Mouse (Mus musculus) myocyte (in vitro differentiated cells): ENCODE results near the gene Actr5. TPM values are rescaled to one million over a fixed set of nuclear protein-coding genes. Genes with fewer than 3 reads are reported as not detected.

Experiments
- H3K27me3 ChIP-seq: one replicate; pipeline ENCODE4 v1.6.1; 2011; ENCODE audit not compliant: control insufficient read depth, insufficient read depth, insufficient read length
- H3K36me3 ChIP-seq: one replicate; pipeline ENCODE4 v1.6.1; 2011; ENCODE audit not compliant: control insufficient read depth, insufficient read depth
- H3K4me2 ChIP-seq: one replicate; pipeline ENCODE4 v1.6.1; 2011; ENCODE audit warnings: low read depth, control low read depth
- H3K4me3 ChIP-seq: one replicate; pipeline ENCODE4 v1.5.1; 2011; ENCODE audit warnings: mild to moderate bottlenecking, control low read depth, moderate library complexity
- H3K79me2 ChIP-seq: one replicate; pipeline ENCODE4 v1.6.1; 2011; ENCODE audit not compliant: control insufficient read depth, insufficient read depth
- H3ac ChIP-seq: one replicate; pipeline ENCODE4 v1.6.1; 2011; ENCODE audit not compliant: control insufficient read depth, insufficient read length
- CEBPB ChIP-seq: IDR thresholded peaks from 2 replicates; pipeline ENCODE4 v1.6.1; 2011; ENCODE audit warnings: mild to moderate bottlenecking, moderate library complexity; ENCODE audit not compliant: poor library complexity, insufficient read depth, severe bottlenecking
- E2F4 ChIP-seq: IDR thresholded peaks from one replicate; pipeline ENCODE4 v1.6.1; 2011; ENCODE audit warnings: mild to moderate bottlenecking, control low read depth, moderate library complexity; ENCODE audit not compliant: insufficient read depth
- MAX ChIP-seq: IDR thresholded peaks from one replicate; pipeline ENCODE4 v1.6.1; 2011; ENCODE audit warnings: low read depth, mild to moderate bottlenecking, control low read depth
- MYOD1 ChIP-seq, 3 experiments: IDR thresholded peaks; one replicate each; pipeline ENCODE4 v1.6.1; 2011; ENCODE audit warnings: control low read depth in 2 of 3, low read depth in 2 of 3, mild to moderate bottlenecking in 2 of 3, moderate library complexity in 1 of 3; ENCODE audit not compliant: insufficient read length in 2 of 3, control insufficient read depth in 1 of 3
- MYOG ChIP-seq, 3 experiments: IDR thresholded peaks; one replicate each; pipeline ENCODE4 v1.6.1; 2011; ENCODE audit warnings: control low read depth in 2 of 3, low read depth in 2 of 3, mild to moderate bottlenecking in 2 of 3; ENCODE audit not compliant: insufficient read length in 2 of 3, control insufficient read depth in 1 of 3, insufficient read depth in 1 of 3
- POLR2A ChIP-seq: IDR thresholded peaks from one replicate; pipeline ENCODE4 v1.6.1; 2011; ENCODE audit warnings: low read depth, mild to moderate bottlenecking, control low read depth, moderate library complexity; ENCODE audit not compliant: insufficient read length
- POLR2AphosphoS2 ChIP-seq: IDR thresholded peaks from one replicate; pipeline ENCODE4 v1.6.1; 2011; ENCODE audit warnings: low read depth, control low read depth; ENCODE audit not compliant: insufficient read length
- REST ChIP-seq: IDR thresholded peaks from one replicate; pipeline ENCODE4 v1.6.1; 2011; ENCODE audit warnings: mild to moderate bottlenecking, control low read depth, moderate library complexity; ENCODE audit not compliant: insufficient read depth, insufficient read length
- SRF ChIP-seq: IDR thresholded peaks from one replicate; pipeline ENCODE4 v1.6.1; 2011; ENCODE audit warnings: low read depth; ENCODE audit not compliant: control insufficient read depth, insufficient read length
- TCF12 ChIP-seq: IDR thresholded peaks from one replicate; pipeline ENCODE4 v1.6.1; 2011; ENCODE audit warnings: mild to moderate bottlenecking, control low read depth; ENCODE audit not compliant: poor library complexity, insufficient read depth, severe bottlenecking
- TCF3 ChIP-seq: IDR thresholded peaks from one replicate; pipeline ENCODE4 v1.6.1; 2011; ENCODE audit warnings: low read depth, control low read depth; ENCODE audit not compliant: insufficient read length
- USF1 ChIP-seq: IDR thresholded peaks from one replicate; pipeline ENCODE4 v1.6.1; 2011; ENCODE audit warnings: low read depth, mild to moderate bottlenecking, control low read depth, moderate library complexity
- polyA plus RNA-seq: library from polyadenylated mRNA; unstranded; fragments of >200 nt; fragmentation: generic; extraction: Trizol; gene quantifications from one replicate; pipeline ENCODE4 v1.2.1, GENCODE M21; 2012; ENCODE audit warnings: missing spikeins

The Actr5 gene
- polyA plus RNA-seq, 1 experiment = 6.5 TPM

- Histone ChIP-seq H3K27me3 (peaks cover 55% of the 10 kb centered on the region), H3K4me3 (no peak overlapping the region), H3K36me3 (no peaks in the 10 kb centered on the region), H3K79me2 (no peaks in the 10 kb centered on the region), H3ac (no peak overlapping the region), H3K4me2 (no peak overlapping the region)
- no peak for TF ChIP-seq POLR2AphosphoS2
- no peak for TF ChIP-seq E2F4
- no peak for TF ChIP-seq USF1
- no peak for TF ChIP-seq TCF3
- no peak for TF ChIP-seq SRF
- no peak for TF ChIP-seq MYOD1 (IDR thresholded peaks at IDR 0.05; ENCODE audit: control insufficient read depth in 1 of 3, insufficient read length in 2 of 3, low read depth in 2 of 3)
These were observed 53.3 kb downstream of the Actr5 start for GRCm38 (mm10) chr2:158677946-158678345.

GRCm38 (mm10) chr2:158679091-158679490 lies 54.4 kb downstream of the Actr5 start:
- Histone ChIP-seq H3K36me3 (no peaks in the 10 kb centered on the region), H3K79me2 (no peaks in the 10 kb centered on the region), H3K4me2 (no peak overlapping the region), H3ac (no peak overlapping the region), H3K27me3 (peaks cover 46% of the 10 kb centered on the region), H3K4me3 (no peak overlapping the region)
- no peak for TF ChIP-seq MYOG (IDR thresholded peaks at IDR 0.05; ENCODE audit: control insufficient read depth in 1 of 3, insufficient read depth in 1 of 3, insufficient read length in 2 of 3, low read depth in 2 of 3)
- TF ChIP-seq USF1 = no peak

- H3K4me3 ChIP-seq = no peak overlapping the region
- H3K36me3 ChIP-seq = no peaks in the 10 kb centered on the region
- TF ChIP-seq USF1 (no peak), SRF (no peak)
- no peak overlapping the region for H3ac ChIP-seq
- H3K4me2 ChIP-seq = no peak overlapping the region
- no peaks in the 10 kb centered on the region for H3K79me2 ChIP-seq
- peaks cover 34% of the 10 kb centered on the region for H3K27me3 ChIP-seq
These were observed 55.7 kb downstream of the Actr5 start for GRCm38 (mm10) chr2:158680357-158680889.

GRCm38 (mm10) chr2:158681714-158682113 lies 57.0 kb downstream of the Actr5 start:
- no peaks in the 10 kb centered on the region for H3K36me3 ChIP-seq
- no peak overlapping the region for H3ac ChIP-seq
- no peak overlapping the region for H3K4me2 ChIP-seq
- H3K4me3 ChIP-seq = no peak overlapping the region
- peaks cover 29% of the 10 kb centered on the region for H3K27me3 ChIP-seq
- no peaks in the 10 kb centered on the region for H3K79me2 ChIP-seq
- TF ChIP-seq MYOG (IDR thresholded peaks at IDR 0.05; ENCODE audit: control insufficient read depth in 1 of 3, insufficient read depth in 1 of 3, insufficient read length in 2 of 3, low read depth in 2 of 3) (no peak), SRF (no peak), REST (no peak), POLR2AphosphoS2 (no peak), E2F4 (no peak), MYOD1 (IDR thresholded peaks at IDR 0.05; ENCODE audit: control insufficient read depth in 1 of 3, insufficient read length in 2 of 3, low read depth in 2 of 3) (no peak), TCF3 (no peak), POLR2A (no peak), USF1 (no peak), TCF12 (no peak), MAX (no peak)

- Histone ChIP-seq H3K36me3 (no peaks in the 10 kb centered on the region), H3ac (no peak overlapping the region), H3K79me2 (no peaks in the 10 kb centered on the region), H3K4me3 (no peak overlapping the region), H3K27me3 (peaks cover 29% of the 10 kb centered on the region), H3K4me2 (no peak overlapping the region)
- TF ChIP-seq POLR2A = no peak
- no peak for TF ChIP-seq TCF3
- TF ChIP-seq CEBPB = no peak
- TF ChIP-seq MYOG (IDR thresholded peaks at IDR 0.05; ENCODE audit: control insufficient read depth in 1 of 3, insufficient read depth in 1 of 3, insufficient read length in 2 of 3, low read depth in 2 of 3) = no peak
- no peak for TF ChIP-seq TCF12
- TF ChIP-seq E2F4 = no peak
- TF ChIP-seq POLR2AphosphoS2 = no peak
- no peak for TF ChIP-seq REST
- TF ChIP-seq MAX = no peak
- no peak for TF ChIP-seq USF1
- TF ChIP-seq SRF = no peak
- TF ChIP-seq MYOD1 (IDR thresholded peaks at IDR 0.05; ENCODE audit: control insufficient read depth in 1 of 3, insufficient read length in 2 of 3, low read depth in 2 of 3) = no peak
These were observed 57.8 kb downstream of the Actr5 start for GRCm38 (mm10) chr2:158682344-158683037.
